Mouse (Mus musculus): ENCODE results near the gene Oxnad1. TPM values are rescaled to one million over a fixed set of nuclear protein-coding genes. Genes with fewer than 3 reads are reported as not detected.
A peak's percentile ranks its signal among the peaks of the same experiment; 100 is the strongest.

Oxnad1 gene
- 21.0 and 27.2 TPM in 2 replicates for polyA plus RNA-seq (2015; fragmentation: Nextera tagmentation; extraction: Ambion mirVana)

GRCm38 (mm10) chr14:32084761-32085485 lies at the start of gene Oxnad1:
TSS of gene Oxnad1 (plus strand) at chr14:32085374.
- Histone ChIP-seq H3K27ac (peak within 1 kb of the TSS; percentile 84), H3K36me3 (peaks cover 26% of the 10 kb centered on the region), H3K4me3 (replicated peaks) (peak within 1 kb of the TSS; percentile 68), H3K4me2 (replicated peaks) (peak within 1 kb of the TSS; percentile 75), H3K4me1 (replicated peaks) (peaks cover 27% of the 10 kb centered on the region), H3K27me3 (no peaks in the 10 kb centered on the region), H3K9me3 (no peaks in the 10 kb centered on the region), H3K9ac (replicated peaks) (peak within 1 kb of the TSS; percentile 79)
- WGBS = 4% methylated on average over 22 of the region's 22 CpGs
- ATAC-seq = peak; percentile 98

- Histone ChIP-seq H3K36me3 (no peaks in the 10 kb centered on the region), H3K9me3 (no peaks in the 10 kb centered on the region), H3K4me2 (replicated peaks) (no peak overlapping the region), H3K27ac (no peak overlapping the region), H3K4me3 (replicated peaks) (no peak overlapping the region), H3K4me1 (replicated peaks) (no peaks in the 10 kb centered on the region), H3K27me3 (no peaks in the 10 kb centered on the region), H3K9ac (replicated peaks) (no peak overlapping the region)
- ATAC-seq = no peak
- WGBS = 77% methylated on average over 5 of the region's 5 CpGs
These were observed 48.7 kb upstream of the Oxnad1 start for GRCm38 (mm10) chr14:32036482-32036881.

GRCm38 (mm10) chr14:32037661-32038252 lies 47.4 kb upstream of the Oxnad1 start:
- WGBS = 83% methylated on average over 8 of the region's 8 CpGs

GRCm38 (mm10) chr14:32042108-32042507 lies 43.1 kb upstream of the Oxnad1 start:
- Histone ChIP-seq H3K9me3 (no peaks in the 10 kb centered on the region), H3K4me3 (replicated peaks) (no peak overlapping the region), H3K9ac (replicated peaks) (no peak overlapping the region), H3K4me1 (replicated peaks) (no peaks in the 10 kb centered on the region), H3K27ac (no peak overlapping the region), H3K36me3 (no peaks in the 10 kb centered on the region), H3K27me3 (no peaks in the 10 kb centered on the region), H3K4me2 (replicated peaks) (no peak overlapping the region)
- WGBS = 79% methylated on average over 5 of the region's 5 CpGs
- no peak for ATAC-seq

More at GRCm38 (mm10) chr14:32037661-32038252, 47.4 kb upstream of the Oxnad1 start:
- no peak overlapping the region for H3K27ac ChIP-seq
- H3K27me3 ChIP-seq = no peaks in the 10 kb centered on the region
- no peak overlapping the region for H3K9ac ChIP-seq (replicated peaks)
- H3K4me1 ChIP-seq (replicated peaks) = no peaks in the 10 kb centered on the region
- H3K9me3 ChIP-seq = no peaks in the 10 kb centered on the region
- no peak overlapping the region for H3K4me2 ChIP-seq (replicated peaks)
- ATAC-seq = no peak
- no peak overlapping the region for H3K4me3 ChIP-seq (replicated peaks)
- H3K36me3 ChIP-seq = no peaks in the 10 kb centered on the region

GRCm38 (mm10) chr14:32046357-32046756 lies 38.8 kb upstream of the Oxnad1 start:
- H3K9ac ChIP-seq (replicated peaks) = no peak overlapping the region
- H3K27ac ChIP-seq = no peak overlapping the region
- ATAC-seq = no peak
- H3K4me1 ChIP-seq (replicated peaks) = no peaks in the 10 kb centered on the region
- no peaks in the 10 kb centered on the region for H3K36me3 ChIP-seq
- WGBS = 78% methylated on average over 8 of the region's 8 CpGs
- H3K4me3 ChIP-seq (replicated peaks) = no peak overlapping the region
- H3K9me3 ChIP-seq = no peaks in the 10 kb centered on the region
- H3K4me2 ChIP-seq (replicated peaks) = no peak overlapping the region
- H3K27me3 ChIP-seq = no peaks in the 10 kb centered on the region

GRCm38 (mm10) chr14:32050171-32050570 lies 35.0 kb upstream of the Oxnad1 start:
- H3K27ac ChIP-seq = no peak overlapping the region
- no peak overlapping the region for H3K4me2 ChIP-seq (replicated peaks)
- no peaks in the 10 kb centered on the region for H3K27me3 ChIP-seq
- H3K9me3 ChIP-seq = no peaks in the 10 kb centered on the region
- H3K9ac ChIP-seq (replicated peaks) = no peak overlapping the region
- 83% methylated on average over 6 of the region's 6 CpGs for WGBS
- ATAC-seq = no peak
- H3K36me3 ChIP-seq = no peaks in the 10 kb centered on the region
- H3K4me1 ChIP-seq (replicated peaks) = no peaks in the 10 kb centered on the region
- no peak overlapping the region for H3K4me3 ChIP-seq (replicated peaks)

GRCm38 (mm10) chr14:32053895-32054294 lies 31.3 kb upstream of the Oxnad1 start:
- no peaks in the 10 kb centered on the region for H3K4me1 ChIP-seq (replicated peaks)

GRCm38 (mm10) chr14:32054788-32055187 lies 30.4 kb upstream of the Oxnad1 start:
- no peak for ATAC-seq
- Histone ChIP-seq H3K27ac (no peak overlapping the region), H3K36me3 (no peaks in the 10 kb centered on the region), H3K4me3 (replicated peaks) (no peak overlapping the region), H3K9ac (replicated peaks) (no peak overlapping the region), H3K4me1 (replicated peaks) (no peaks in the 10 kb centered on the region), H3K9me3 (no peaks in the 10 kb centered on the region), H3K4me2 (replicated peaks) (no peak overlapping the region), H3K27me3 (no peaks in the 10 kb centered on the region)
- WGBS = 67% methylated on average over 10 of the region's 10 CpGs

More at GRCm38 (mm10) chr14:32053895-32054294, 31.3 kb upstream of the Oxnad1 start:
- H3K4me3 ChIP-seq (replicated peaks) = no peak overlapping the region
- no peaks in the 10 kb centered on the region for H3K36me3 ChIP-seq
- no peak overlapping the region for H3K9ac ChIP-seq (replicated peaks)
- no peaks in the 10 kb centered on the region for H3K27me3 ChIP-seq
- no peak overlapping the region for H3K4me2 ChIP-seq (replicated peaks)
- H3K27ac ChIP-seq = no peak overlapping the region
- 87% methylated on average over 5 of the region's 5 CpGs for WGBS
- no peaks in the 10 kb centered on the region for H3K9me3 ChIP-seq
- ATAC-seq = no peak

GRCm38 (mm10) chr14:32055781-32056180 lies 29.4 kb upstream of the Oxnad1 start:
- WGBS = 89% methylated on average over 8 of the region's 8 CpGs
- H3K27me3 ChIP-seq = no peaks in the 10 kb centered on the region
- no peak overlapping the region for H3K27ac ChIP-seq
- H3K4me3 ChIP-seq (replicated peaks) = no peak overlapping the region
- H3K9ac ChIP-seq (replicated peaks) = no peak overlapping the region
- H3K4me2 ChIP-seq (replicated peaks) = no peak overlapping the region
- H3K4me1 ChIP-seq (replicated peaks) = no peaks in the 10 kb centered on the region
- no peaks in the 10 kb centered on the region for H3K36me3 ChIP-seq
- ATAC-seq = no peak
- H3K9me3 ChIP-seq = no peaks in the 10 kb centered on the region

GRCm38 (mm10) chr14:32056675-32057074 lies 28.5 kb upstream of the Oxnad1 start:
- no peak overlapping the region for H3K9ac ChIP-seq (replicated peaks)
- no peak overlapping the region for H3K27ac ChIP-seq
- 98% methylated on average over 2 of the region's 2 CpGs for WGBS
- ATAC-seq = no peak
- H3K4me3 ChIP-seq (replicated peaks) = no peak overlapping the region
- no peaks in the 10 kb centered on the region for H3K27me3 ChIP-seq
- H3K9me3 ChIP-seq = no peaks in the 10 kb centered on the region
- H3K4me2 ChIP-seq (replicated peaks) = no peak overlapping the region
- H3K4me1 ChIP-seq (replicated peaks) = no peaks in the 10 kb centered on the region
- H3K36me3 ChIP-seq = no peaks in the 10 kb centered on the region

GRCm38 (mm10) chr14:32057664-32058063 lies 27.5 kb upstream of the Oxnad1 start:
- no peaks in the 10 kb centered on the region for H3K27me3 ChIP-seq
- ATAC-seq = no peak

GRCm38 (mm10) chr14:32061398-32061797 lies 23.8 kb upstream of the Oxnad1 start:
- H3K27ac ChIP-seq = no peak overlapping the region

More at GRCm38 (mm10) chr14:32057664-32058063, 27.5 kb upstream of the Oxnad1 start:
- no peak overlapping the region for H3K9ac ChIP-seq (replicated peaks)
- no peaks in the 10 kb centered on the region for H3K4me1 ChIP-seq (replicated peaks)
- no peaks in the 10 kb centered on the region for H3K36me3 ChIP-seq
- no peak overlapping the region for H3K4me3 ChIP-seq (replicated peaks)
- no peak overlapping the region for H3K27ac ChIP-seq
- no peaks in the 10 kb centered on the region for H3K9me3 ChIP-seq
- 85% methylated on average over 4 of the region's 4 CpGs for WGBS
- H3K4me2 ChIP-seq (replicated peaks) = no peak overlapping the region

More at GRCm38 (mm10) chr14:32061398-32061797, 23.8 kb upstream of the Oxnad1 start:
- Histone ChIP-seq H3K9ac (replicated peaks) (no peak overlapping the region), H3K9me3 (0 out of 2 replicates have a peak, but pooled peaks cover 7% of the 10 kb centered on the region), H3K36me3 (no peaks in the 10 kb centered on the region), H3K4me2 (replicated peaks) (no peak overlapping the region), H3K4me3 (replicated peaks) (no peak overlapping the region), H3K4me1 (replicated peaks) (no peaks in the 10 kb centered on the region), H3K27me3 (no peaks in the 10 kb centered on the region)
- WGBS = 90% methylated on average over 4 of the region's 4 CpGs
- ATAC-seq = no peak
